Mouse (Mus musculus) hindbrain, embryonic 14.5 days (tissue): Measurements from ENCODE around the gene Tent4a. TPM values are rescaled to one million over a fixed set of nuclear protein-coding genes. Genes with fewer than 3 reads are reported as not detected.

ENCODE experiments used
- polyA plus RNA-seq: library from polyadenylated mRNA; unstranded; fragments of >200 nt; fragmentation: Nextera tagmentation; extraction: Ambion mirVana; gene quantifications from 2 replicates; pipeline ENCODE4 v1.2.1, GENCODE M21; 2014

Tent4a gene
- polyA plus RNA-seq, 1 experiment from 2014 or later, result 8.9 TPM

Other genes with a start within 250 kb of the Tent4a start
- 73.3 and 86.6 TPM in 2 replicates for gene Nsun2, start 871 bp downstream of the Tent4a start, polyA plus RNA-seq
- gene Srd5a1, start 76.8 kb upstream of the Tent4a start, polyA plus RNA-seq, result 25.3 and 32.9 TPM in 2 replicates
- 49.4 and 49.8 TPM in 2 replicates for gene Ube2ql1, start 205.3 kb upstream of the Tent4a start, polyA plus RNA-seq